Mouse (Mus musculus) neural tube, embryonic 11.5 days (tissue): ENCODE results near the gene Wdr54. TPM values are rescaled to one million over a fixed set of nuclear protein-coding genes. Genes with fewer than 3 reads are reported as not detected.

Experiments used
- polyA plus RNA-seq: library from polyadenylated mRNA; unstranded; fragments of >200 nt; fragmentation: Nextera tagmentation; extraction: Ambion mirVana; gene quantifications from 2 replicates; pipeline ENCODE4 v1.2.1, GENCODE M21; 2014

Gene Wdr54
- polyA plus RNA-seq, 1 experiment from 2014 or later: 14.5 TPM

Other genes starting within 250 kb of the Wdr54 start
- gene Sema4f, start 216.6 kb downstream of the Wdr54 start, polyA plus RNA-seq: 3.0 and 3.4 TPM in 2 replicates
- gene M1ap, start 209.5 kb downstream of the Wdr54 start, polyA plus RNA-seq: 0.26 TPM in 1 of 2 replicates, not detected in the other
- 5.6 and 7.1 TPM in 2 replicates for gene Dok1, start 122.9 kb downstream of the Wdr54 start, polyA plus RNA-seq
- gene Loxl3, start 122.2 kb downstream of the Wdr54 start, polyA plus RNA-seq: 6.7 and 9.2 TPM in 2 replicates
- gene Aup1, start 101.9 kb downstream of the Wdr54 start, polyA plus RNA-seq: 122 TPM in 2 replicates
- 33.2 and 34.1 TPM in 2 replicates for gene Htra2, start 101.1 kb downstream of the Wdr54 start, polyA plus RNA-seq
- gene Dqx1, start 98.6 kb downstream of the Wdr54 start, polyA plus RNA-seq: 1.4 and 1.6 TPM in 2 replicates
- gene Tlx2, start 86.1 kb downstream of the Wdr54 start, polyA plus RNA-seq: 21.2 and 30.4 TPM in 2 replicates
- 41.8 and 42.0 TPM in 2 replicates for gene Pcgf1, start 78.5 kb downstream of the Wdr54 start, polyA plus RNA-seq
- 2.5 and 2.7 TPM in 2 replicates for gene Lbx2, start 70.0 kb downstream of the Wdr54 start, polyA plus RNA-seq
- gene Ccdc142, start 54.8 kb downstream of the Wdr54 start, polyA plus RNA-seq: 3.3 and 3.5 TPM in 2 replicates
- 2.1 and 2.7 TPM in 2 replicates for gene Gm42688, start 54.8 kb downstream of the Wdr54 start, polyA plus RNA-seq
- 118 and 123 TPM in 2 replicates for gene Mrpl53, start 47.4 kb downstream of the Wdr54 start, polyA plus RNA-seq
- 30.5 and 31.9 TPM in 2 replicates for gene Mogs, start 40.9 kb downstream of the Wdr54 start, polyA plus RNA-seq
- gene Wbp1, start 34.8 kb downstream of the Wdr54 start, polyA plus RNA-seq: 169 and 177 TPM in 2 replicates
- 19.8 and 23.4 TPM in 2 replicates for gene Ino80b, start 31.0 kb downstream of the Wdr54 start, polyA plus RNA-seq
- gene Rtkn, start 20.9 kb downstream of the Wdr54 start, polyA plus RNA-seq: 20.6 and 22.1 TPM in 2 replicates
- gene 1700003E16Rik, start within 50 bp of the Wdr54 start, polyA plus RNA-seq: 1.4 and 1.5 TPM in 2 replicates
- gene Dctn1, start 9.5 kb upstream of the Wdr54 start, polyA plus RNA-seq: 114 and 125 TPM in 2 replicates
- 0.28 and 0.77 TPM in 2 replicates for gene Slc4a5, start 63.4 kb upstream of the Wdr54 start, polyA plus RNA-seq
- gene Mthfd2, start 169.5 kb upstream of the Wdr54 start, polyA plus RNA-seq: 43.1 and 45.7 TPM in 2 replicates
- 69.5 and 72.3 TPM in 2 replicates for gene Mob1a, start 169.6 kb upstream of the Wdr54 start, polyA plus RNA-seq
- gene Bola3, start 192.8 kb upstream of the Wdr54 start, polyA plus RNA-seq: 106 and 115 TPM in 2 replicates